ENCODE assay signal across 12 mouse cellular contexts in genomic region chr1:120643848-120644711, GRCm38 (mm10). TPM values are rescaled to one million over a fixed set of nuclear protein-coding genes. Genes with fewer than 3 reads are reported as not detected.
A peak's percentile ranks its signal among the peaks of the same experiment; 100 is the strongest.
DNase-seq lines count a peak whose midpoint lies in the region; ATAC-seq lines count a peak whose summit lies in the region.
"Had no signal": no experiment of that assay in that cellular context is flagged by ENCODE, and none has a peak within 500 bp of the region (broad histone marks: within the 10 kb centered on the region; RNA-seq: fewer than 3 reads in every experiment).

No protein-coding gene starts in this region.

- H3K27ac ChIP-seq in heart, embryonic 10.5 days: no peak overlapping the region
- H3K27ac ChIP-seq in neural tube, embryonic 11.5 days (ENCODE audit: low read depth, low read length): 0 out of 2 replicates have a peak overlapping the region, but pooled peaks have one; percentile 20
- peak overlapping the region; percentile 25; the same call in 1 of the 2 replicates for H3K27ac ChIP-seq in limb, embryonic 10.5 days

- H3K4me1 ChIP-seq in heart, embryonic 10.5 days: peaks cover 6% of the 10 kb centered on the region; the same call in 1 of the 2 replicates
- H3K4me1 ChIP-seq in neural tube, embryonic 11.5 days (ENCODE audit: control insufficient read depth, insufficient read depth, low read length): peaks cover 10% of the 10 kb centered on the region; the same call in 1 of the 2 replicates
- H3K4me1 ChIP-seq in limb, embryonic 10.5 days: peaks cover 22% of the 10 kb centered on the region
- H3K4me1 ChIP-seq: megakaryocyte, embryonic 14.5 days had no signal

- H3K36me3 ChIP-seq in heart, embryonic 10.5 days: no peaks in the 10 kb centered on the region
- H3K36me3 ChIP-seq in neural tube, embryonic 11.5 days (ENCODE audit: control insufficient read depth, insufficient read depth, low read length): no peaks in the 10 kb centered on the region
- H3K36me3 ChIP-seq in limb, embryonic 10.5 days: no peaks in the 10 kb centered on the region

- 16% methylated on average over 13 of the region's 13 CpGs for WGBS in heart, embryonic 10.5 days
- WGBS in neural tube, embryonic 11.5 days: 3% methylated on average over 13 of the region's 13 CpGs
- 14% methylated on average over 13 of the region's 13 CpGs for WGBS in limb, embryonic 10.5 days

- peaks cover 22% of the 10 kb centered on the region for H3K27me3 ChIP-seq in heart, embryonic 10.5 days (ENCODE audit: insufficient read depth, poor library complexity, severe bottlenecking)
- H3K27me3 ChIP-seq in neural tube, embryonic 11.5 days (ENCODE audit: control insufficient read depth, insufficient read depth, low read length): no peaks in the 10 kb centered on the region
- H3K27me3 ChIP-seq in limb, embryonic 10.5 days (ENCODE audit: low read depth, poor library complexity, severe bottlenecking): peaks cover 65% of the 10 kb centered on the region
- H3K27me3 ChIP-seq: megakaryocyte, embryonic 14.5 days had no signal

- peak overlapping the region; percentile 15; the same call in 1 of the 2 replicates for H3K4me3 ChIP-seq in heart, embryonic 10.5 days
- H3K4me3 ChIP-seq in neural tube, embryonic 11.5 days (ENCODE audit: low read depth, low read length): peak overlapping the region; percentile 12; the same call in 1 of the 2 replicates
- peak overlapping the region; percentile 21; the same call in 1 of the 2 replicates for H3K4me3 ChIP-seq in limb, embryonic 10.5 days
- H3K4me3 ChIP-seq: megakaryocyte, embryonic 14.5 days had no signal

- H3K4me2 ChIP-seq in neural tube, embryonic 11.5 days (ENCODE audit: low read depth): peak overlapping the region; percentile 35

- H3K9me3 ChIP-seq in heart, embryonic 10.5 days: no peaks in the 10 kb centered on the region
- no peaks in the 10 kb centered on the region for H3K9me3 ChIP-seq in neural tube, embryonic 11.5 days (ENCODE audit: control insufficient read depth, low read length)
- no peaks in the 10 kb centered on the region for H3K9me3 ChIP-seq in limb, embryonic 10.5 days (replicated peaks)
- H3K9me3 ChIP-seq: megakaryocyte, embryonic 14.5 days had no signal

- intact Hi-C loops in left cerebral cortex, postnatal 14 days (cut with DNase I): no loop called here

- peak; percentile 81 for ATAC-seq in neural tube, embryonic 11.5 days (ENCODE audit: insufficient read depth, low FRiP score, low TSS enrichment)
- no peak for ATAC-seq in erythroid progenitor cell, adult 5-6 weeks (replicated peaks; ENCODE audit: low FRiP score, poor library complexity, severe bottlenecking)

- peak overlapping the region; percentile 44; the same call in 1 of the 2 replicates for H3K9ac ChIP-seq in neural tube, embryonic 11.5 days (ENCODE audit: low read length)

- DNase-seq in heart, embryonic 10.5 days (ENCODE audit: low spot score): no peak
- no peak for DNase-seq in heart, adult 9 months (ENCODE audit: low spot score in 2 of 2)
- peak; percentile 36 for DNase-seq in neural tube, embryonic 11.5 days (ENCODE audit: low spot score)
- DNase-seq in neural tube, embryonic 10.5 days (ENCODE audit: extremely low spot score, low spot score): no peak
- DNase-seq in limb, embryonic 10.5 days (ENCODE audit: low spot score): no peak
- DNase-seq in retina, postnatal 1 day: peak; percentile 65
- no peak for DNase-seq in left cerebral cortex, postnatal 14 days (ENCODE audit: low spot score in 2 of 2)
- DNase-seq: cerebellum, adult 8-10 months had no signal

RNA-seq across cellular contexts. Expression of gene En1, which starts 41.9 kb away (rescaled TPM):
- polyA plus RNA-seq in heart, embryonic 10.5 days (2016; fragmentation: Nextera tagmentation; extraction: Ambion mirVana): 0.57 TPM in 1 of 2 replicates, not detected in the other
- polyA plus RNA-seq in neural tube, embryonic 11.5 days (2014; fragmentation: Nextera tagmentation; extraction: Ambion mirVana): 5.2 and 6.1 TPM in 2 replicates
- polyA plus RNA-seq in limb, embryonic 10.5 days (2016; fragmentation: Nextera tagmentation; extraction: Ambion mirVana): 0.91 and 1.0 TPM in 2 replicates
- not detected for total RNA-seq in left cerebral cortex, postnatal 14 days (2021)
- total RNA-seq in erythroid progenitor cell, adult 5-6 weeks (2015; ENCODE audit: low replicate concordance): not detected in 2 replicates
- total RNA-seq in erythroid progenitor cell, adult 5-6 weeks (2017; ENCODE audit: low replicate concordance): not detected in 2 replicates
- total RNA-seq: left cerebral cortex, postnatal 36 days had no signal
- polyA plus RNA-seq: small intestine, adult 2 months had no signal

Comparison
In these comparisons a context has a peak if more than half of its experiments do, and no peak if none do; other contexts are left out.
1. DNase-seq: peak in neural tube, embryonic 11.5 days (single experiment) and retina, postnatal 1 day (single experiment); none in heart, embryonic 10.5 days (single experiment), heart, adult 9 months (0 of 2), neural tube, embryonic 10.5 days (single experiment), limb, embryonic 10.5 days (single experiment) and left cerebral cortex, postnatal 14 days (0 of 2).
2. Peak in every context shown above with its lines, with median percentiles within 50 percentile points of each other: H3K4me3 ChIP-seq.